Mouse (Mus musculus): ENCODE data around the gene Hes5.

Hes5 gene

GRCm38 (mm10) chr4:154967173-154967572, 6.5 kb downstream of the Hes5 start:
- DNase-seq, result peak; percentile 68 to 69

GRCm38 (mm10) chr4:154972546-154972945, 11.8 kb downstream of the Hes5 start:
- DNase-seq, result no peak

GRCm38 (mm10) chr4:154974163-154974611, 13.5 kb downstream of the Hes5 start:
- DNase-seq, result peak in 1 of 2 experiments; percentile 55

GRCm38 (mm10) chr4:154980110-154980509, 19.4 kb downstream of the Hes5 start:
- no peak for DNase-seq

- DNase-seq, result no peak
These were observed 20.4 kb downstream of the Hes5 start for GRCm38 (mm10) chr4:154981076-154981475.

DNA sequence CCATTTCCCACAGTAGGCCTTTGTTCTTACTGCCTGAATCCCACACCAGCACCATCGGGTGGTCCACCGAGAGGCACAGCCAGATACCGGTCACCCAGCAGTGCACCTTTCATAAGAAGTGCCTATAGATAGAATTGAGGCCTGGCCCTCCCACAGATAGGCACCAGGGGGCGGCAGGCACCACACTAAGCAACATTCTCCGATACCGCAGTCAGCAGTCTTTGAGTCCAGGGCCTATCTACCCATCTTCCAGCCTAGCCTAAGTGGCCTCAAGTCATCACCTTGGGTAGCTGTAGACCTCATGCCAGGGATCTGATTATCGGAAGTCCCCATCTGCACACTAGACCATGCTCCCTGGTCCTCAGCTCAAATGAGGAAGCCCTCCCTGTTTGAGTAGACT, 20.8 kb downstream of the Hes5 start:
- peak; percentile 70 to 77 for DNase-seq

GRCm38 (mm10) chr4:154982247-154983120, 21.8 kb downstream of the Hes5 start:
- no peak for DNase-seq

- DNase-seq, result no peak
These were observed 23.0 kb downstream of the Hes5 start for GRCm38 (mm10) chr4:154983767-154984166.

GRCm38 (mm10) chr4:154985151-154985777, 24.5 kb downstream of the Hes5 start:
- no peak for DNase-seq

GRCm38 (mm10) chr4:154986096-154986495, 25.4 kb downstream of the Hes5 start:
- peak; percentile 67 to 80 for DNase-seq

DNA sequence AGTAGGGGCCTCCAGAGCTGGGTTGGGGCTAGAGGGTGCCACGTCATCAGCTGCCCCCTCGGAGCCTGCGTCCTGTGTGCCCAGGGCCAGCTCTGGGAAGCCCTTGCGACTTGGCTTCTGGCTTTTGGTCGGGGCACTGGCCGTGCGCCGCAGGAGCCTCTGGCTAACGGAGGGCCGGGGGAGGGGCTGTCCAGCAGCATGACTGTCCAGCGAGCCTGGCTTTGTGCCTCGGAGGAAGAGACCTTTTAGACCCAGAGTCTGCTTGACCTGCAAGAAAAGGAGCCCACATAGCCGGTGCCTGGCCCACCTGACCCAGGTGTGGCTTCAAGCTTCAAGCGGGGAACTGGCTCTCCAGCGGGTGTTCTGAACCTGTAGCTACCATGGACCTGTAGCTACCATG, 26.0 kb downstream of the Hes5 start:
- DNase-seq, result no peak

GRCm38 (mm10) chr4:154994876-154995275, 34.2 kb downstream of the Hes5 start:
- peak in 1 of 2 experiments; percentile 9 for DNase-seq

GRCm38 (mm10) chr4:154996572-154997154, 35.9 kb downstream of the Hes5 start:
- peak in 1 of 2 experiments; percentile 12 for DNase-seq

DNA sequence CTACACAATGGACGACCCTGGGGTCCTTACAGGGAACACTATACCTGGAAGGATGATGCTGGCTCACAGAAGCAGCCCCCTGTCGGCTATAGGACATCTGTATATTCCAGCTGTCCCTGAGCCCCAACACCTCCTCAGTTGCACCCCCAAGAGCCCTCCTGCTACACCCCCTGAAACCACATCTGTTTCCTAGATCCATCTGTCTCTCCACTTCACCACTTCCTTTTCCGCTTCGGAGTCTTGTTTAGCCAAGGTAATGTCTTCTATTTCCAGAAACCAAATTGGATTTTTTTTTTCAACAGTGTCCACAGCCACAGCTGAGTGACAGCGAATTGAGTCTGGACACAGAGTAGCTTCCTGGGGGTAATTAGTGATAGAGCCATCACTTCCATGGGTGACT, 38.7 kb downstream of the Hes5 start:
- DNase-seq, result no peak

DNA sequence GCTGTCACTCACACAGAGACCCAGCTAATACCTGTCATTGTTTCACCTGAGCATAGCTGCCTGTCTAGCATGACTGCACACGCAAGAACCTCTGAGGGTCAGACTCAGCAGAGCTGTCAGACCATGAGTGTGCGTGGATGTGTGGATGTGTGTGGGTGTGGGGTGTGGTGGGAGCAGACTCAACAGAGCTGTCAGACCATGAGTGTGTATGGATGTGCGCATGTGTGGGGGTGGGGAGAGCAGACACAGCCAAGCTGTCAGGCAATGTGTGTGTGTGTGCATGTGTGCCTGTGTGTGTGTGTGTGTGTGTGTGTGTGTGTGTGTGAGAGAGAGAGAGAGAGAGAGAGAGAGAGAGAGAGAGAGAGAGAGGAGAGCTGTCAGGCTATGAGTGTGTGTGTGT, 44.6 kb downstream of the Hes5 start:
- no peak for DNase-seq

DNA sequence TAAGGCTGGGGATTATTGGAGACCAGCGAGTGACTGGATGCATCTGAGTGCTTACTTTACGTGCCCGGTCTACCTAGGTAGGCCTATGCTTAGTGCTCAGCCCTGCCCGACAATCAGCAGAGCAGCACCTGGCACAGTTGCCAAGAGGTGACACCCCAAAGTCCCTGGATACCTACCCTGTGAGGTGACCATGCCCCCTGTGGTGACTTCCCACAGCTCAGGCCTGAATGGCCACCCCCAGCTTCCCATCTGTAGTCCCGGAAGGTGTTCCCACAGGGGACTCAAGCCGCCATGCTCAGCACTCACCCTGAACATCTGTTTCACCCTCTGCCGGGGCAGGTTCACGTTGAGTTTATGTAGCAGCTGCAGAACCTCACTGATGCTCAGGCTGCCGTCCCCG, 45.6 kb downstream of the Hes5 start:
- no peak for DNase-seq

DNA sequence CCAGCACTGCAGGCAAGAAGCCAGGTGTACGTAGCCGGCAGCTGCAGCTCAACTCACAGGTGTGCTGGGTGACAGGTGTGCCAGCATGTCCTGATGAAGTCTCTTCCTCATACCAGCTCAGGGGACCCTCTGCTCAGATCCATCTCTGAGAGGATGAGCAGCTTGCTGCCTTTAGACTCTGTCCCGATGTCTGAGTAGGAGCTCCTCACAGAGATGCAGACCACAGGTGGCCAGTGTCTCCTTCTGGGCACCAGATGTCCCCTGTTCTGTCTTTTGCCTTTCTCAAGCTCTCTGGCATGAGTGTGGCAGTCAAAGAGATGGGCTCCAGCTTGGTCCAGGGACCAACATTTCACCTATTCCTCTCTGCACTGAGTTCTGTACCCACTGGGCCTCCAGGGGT, 46.9 kb downstream of the Hes5 start:
- DNase-seq, result peak; percentile 54 to 66

- no peak for DNase-seq
These were observed 47.4 kb downstream of the Hes5 start for GRCm38 (mm10) chr4:155008075-155008474.

GRCm38 (mm10) chr4:155009216-155009615, 48.5 kb downstream of the Hes5 start:
- DNase-seq, result no peak

- peak; percentile 87 to 91 for DNase-seq
These were observed 50.1 kb downstream of the Hes5 start for GRCm38 (mm10) chr4:155010870-155011269.

DNA sequence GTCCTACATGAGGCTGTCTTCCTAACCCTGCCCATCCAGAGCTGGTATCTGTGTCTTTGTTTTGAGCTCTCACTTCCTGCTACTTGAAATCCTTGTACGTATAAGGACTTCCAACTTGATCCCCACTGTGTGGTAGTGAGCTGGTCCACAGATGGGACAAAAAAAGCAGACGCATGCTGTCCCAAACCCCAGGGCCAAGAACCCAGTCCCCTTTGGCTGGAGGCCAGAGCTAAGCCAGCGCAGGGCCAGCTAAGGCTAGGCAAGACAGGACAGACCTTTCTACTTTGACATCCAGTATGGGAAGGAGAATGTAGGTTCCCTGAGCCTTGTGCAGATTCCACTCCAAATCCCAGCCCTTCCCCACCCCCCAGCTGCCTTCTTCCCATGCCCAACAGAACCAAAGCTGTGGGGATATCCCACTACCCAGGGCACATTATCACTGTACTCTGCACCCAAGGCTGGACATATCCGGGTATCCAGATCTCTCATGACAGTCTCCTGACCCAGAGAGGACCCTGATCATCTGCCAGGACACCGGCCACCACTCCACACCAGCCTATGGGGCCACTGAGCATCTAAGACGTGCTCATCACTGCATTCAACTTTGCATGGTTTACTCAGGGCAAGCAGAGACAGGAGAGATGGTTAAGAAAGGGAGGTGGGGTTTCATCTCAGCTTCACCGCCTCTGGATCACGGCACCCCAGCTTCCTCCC, 50.7 kb downstream of the Hes5 start:
- DNase-seq, result peak; percentile 61 to 72
